In the genomic region with DNA sequence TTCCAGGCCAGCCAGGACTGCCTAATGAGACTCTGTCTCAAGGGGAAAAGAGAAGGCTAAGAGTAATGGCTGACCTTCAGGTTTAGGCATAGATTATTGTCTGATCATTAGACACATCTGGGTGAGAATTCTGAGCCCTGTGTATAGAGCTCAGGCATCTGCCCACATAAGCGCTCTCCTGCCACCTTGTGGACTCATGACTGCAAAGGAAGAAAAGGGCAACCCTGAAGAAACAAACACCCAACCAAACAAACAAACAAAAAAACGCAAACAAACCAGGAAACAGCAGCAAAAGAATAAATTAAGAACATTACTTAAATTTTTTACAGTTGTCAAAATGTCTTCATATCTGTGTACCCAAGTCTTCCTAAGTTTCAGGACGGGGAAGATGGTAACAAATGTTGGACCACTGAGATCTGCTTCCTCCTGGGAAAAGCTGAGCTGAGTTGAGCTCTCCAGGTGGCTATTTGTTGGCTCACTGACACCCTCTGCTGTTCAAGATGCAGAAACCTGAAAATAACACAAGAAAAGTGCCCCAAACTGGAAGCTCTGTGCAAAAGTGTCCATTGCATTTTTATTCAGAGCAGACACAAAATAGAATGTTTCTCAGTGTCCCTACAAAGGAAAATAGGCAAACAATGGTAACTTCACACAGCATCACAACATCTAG, we compare ENCODE assay signal across 9 mouse cellular contexts. TPM values are rescaled to one million over a fixed set of nuclear protein-coding genes. Genes with fewer than 3 reads are reported as not detected.
A peak's percentile ranks its signal among the peaks of the same experiment; 100 is the strongest.
DNase-seq lines count a peak whose midpoint lies in the region; ATAC-seq and TF ChIP-seq lines count a peak whose summit lies in the region.
"Had no signal": no experiment of that assay in that cellular context is flagged by ENCODE, and none has a peak within 500 bp of the region (broad histone marks: within the 10 kb centered on the region; RNA-seq: fewer than 3 reads in every experiment).

No protein-coding gene starts in this region.

- H3K27ac ChIP-seq in midbrain, embryonic 14.5 days (replicated peaks; ENCODE audit: low read depth, low read length): no peak overlapping the region
- no peak overlapping the region for H3K27ac ChIP-seq in midbrain, embryonic 15.5 days
- no peak overlapping the region for H3K27ac ChIP-seq in embryonic fibroblast, embryonic 13.5 days (ENCODE audit: insufficient read depth, low read length)
- H3K27ac ChIP-seq: midbrain, embryonic 12.5 days had no signal

- no peak overlapping the region for H3K4me3 ChIP-seq in midbrain, embryonic 14.5 days (replicated peaks; ENCODE audit: low read depth, low read length)
- H3K4me3 ChIP-seq in midbrain, embryonic 15.5 days: no peak overlapping the region
- no peak overlapping the region for H3K4me3 ChIP-seq in embryonic fibroblast, embryonic 13.5 days (ENCODE audit: insufficient read depth, low read length)
- H3K4me3 ChIP-seq: midbrain, embryonic 12.5 days had no signal

- no peak overlapping the region for H3K9ac ChIP-seq in midbrain, embryonic 14.5 days (replicated peaks; ENCODE audit: low read length)
- no peak overlapping the region for H3K9ac ChIP-seq in midbrain, embryonic 15.5 days
- H3K9ac ChIP-seq: midbrain, embryonic 12.5 days had no signal

- no peaks in the 10 kb centered on the region for H3K27me3 ChIP-seq in midbrain, embryonic 14.5 days (ENCODE audit: control insufficient read depth, insufficient read depth, low read length)
- no peaks in the 10 kb centered on the region for H3K27me3 ChIP-seq in midbrain, embryonic 15.5 days (replicated peaks)

- ATAC-seq in cerebellum, adult (ENCODE audit: insufficient number of reproducible peaks, low FRiP score, low TSS enrichment): no peak
- no peak for ATAC-seq in midbrain, embryonic 14.5 days (ENCODE audit: low FRiP score, low TSS enrichment)
- no peak for ATAC-seq in midbrain, embryonic 15.5 days (replicated peaks)

- DNase-seq in cerebellum, adult 9-10 months: peak; percentile 36
- peak; percentile 45 for DNase-seq in midbrain, embryonic 14.5 days
- DNase-seq in naive thymus-derived CD4-positive, alpha-beta T cell, adult 2 months (ENCODE audit: low read depth): peak; percentile 27
- no peak for DNase-seq in left cerebral cortex, adult 9 months (ENCODE audit: low spot score in 2 of 2)
- DNase-seq in cerebellum, adult 8-10 months: no peak

- TF ChIP-seq POLR2A in embryonic fibroblast, embryonic 13.5 days (IDR thresholded peaks at IDR 0.05; ENCODE audit: low read depth, low read length): no peak

- no peaks in the 10 kb centered on the region for H3K36me3 ChIP-seq in midbrain, embryonic 14.5 days (ENCODE audit: control insufficient read depth, insufficient read depth, low read length)
- no peaks in the 10 kb centered on the region for H3K36me3 ChIP-seq in midbrain, embryonic 15.5 days (replicated peaks)
- H3K36me3 ChIP-seq: midbrain, embryonic 12.5 days had no signal

- H3K4me2 ChIP-seq in midbrain, embryonic 14.5 days (ENCODE audit: low read length): no peak overlapping the region
- H3K4me2 ChIP-seq in midbrain, embryonic 15.5 days: no peak overlapping the region
- H3K4me2 ChIP-seq: midbrain, embryonic 12.5 days had no signal

- peak; percentile 20; the same call in 1 of the 2 replicates for TF ChIP-seq CTCF in embryonic fibroblast, embryonic 13.5 days (IDR thresholded peaks at IDR 0.05; ENCODE audit: borderline replicate concordance, insufficient read depth, low read length)

- WGBS in midbrain, embryonic 14.5 days: 8% methylated on average over 3 of the region's 3 CpGs
- 13% methylated on average over 3 of the region's 3 CpGs for WGBS in midbrain, embryonic 15.5 days

- H3K9me3 ChIP-seq in midbrain, embryonic 14.5 days (ENCODE audit: control insufficient read depth, low read length): no peaks in the 10 kb centered on the region
- no peaks in the 10 kb centered on the region for H3K9me3 ChIP-seq in midbrain, embryonic 15.5 days
- H3K9me3 ChIP-seq: midbrain, embryonic 12.5 days had no signal

- H3K4me1 ChIP-seq in midbrain, embryonic 14.5 days (ENCODE audit: control insufficient read depth, insufficient read depth, low read length): peaks cover 4% of the 10 kb centered on the region; the same call in 1 of the 2 replicates
- peaks cover 10% of the 10 kb centered on the region for H3K4me1 ChIP-seq in midbrain, embryonic 15.5 days
- H3K4me1 ChIP-seq in embryonic fibroblast, embryonic 13.5 days (ENCODE audit: control insufficient read depth, insufficient read depth, low read length): no peaks in the 10 kb centered on the region

RNA-seq across cellular contexts. Expression of a gene that starts 14.6 kb away (rescaled TPM):
- polyA plus RNA-seq in midbrain, embryonic 14.5 days (2014; fragmentation: Nextera tagmentation; extraction: Ambion mirVana): 92.6 and 93.8 TPM in 2 replicates
- polyA plus RNA-seq in midbrain, embryonic 15.5 days (2015; fragmentation: Nextera tagmentation; extraction: Ambion mirVana): 85.5 and 87.5 TPM in 2 replicates
- 55.0 and 60.7 TPM in 2 replicates for polyA plus RNA-seq in embryonic fibroblast, embryonic 13.5 days (2011; ENCODE audit: insufficient read length, low read depth, missing spikeins)

RNA-seq across cellular contexts. Expression of a gene that starts 16.6 kb away (rescaled TPM):
- 5.4 and 6.1 TPM in 2 replicates for polyA plus RNA-seq in midbrain, embryonic 14.5 days (2014; fragmentation: Nextera tagmentation; extraction: Ambion mirVana)
- 8.7 and 11.1 TPM in 2 replicates for polyA plus RNA-seq in midbrain, embryonic 15.5 days (2015; fragmentation: Nextera tagmentation; extraction: Ambion mirVana)
- polyA plus RNA-seq in embryonic fibroblast, embryonic 13.5 days (2011; ENCODE audit: insufficient read length, low read depth, missing spikeins): 0.33 TPM in 1 of 2 replicates, not detected in the other

Comparison
In these comparisons a context has a peak if more than half of its experiments do, and no peak if none do; other contexts are left out.
1. DNase-seq: peak in cerebellum, adult 9-10 months (single experiment), midbrain, embryonic 14.5 days (single experiment) and naive thymus-derived CD4-positive, alpha-beta T cell, adult 2 months (single experiment); none in left cerebral cortex, adult 9 months (0 of 2) and cerebellum, adult 8-10 months (single experiment).